Mouse (Mus musculus) thymus, adult 2 months (tissue): ENCODE data around the gene Il27ra. TPM values are rescaled to one million over a fixed set of nuclear protein-coding genes. Genes with fewer than 3 reads are reported as not detected.

ENCODE experiments used
- DNase-seq: peaks from one replicate; pipeline ENCODE4 v3.0.0; 2021
- H3K27ac ChIP-seq: fragments of 200-500 bp; 2 replicates; pipeline ENCODE4 v1.5.1; 2012; ENCODE audit warnings: low read length, control low read depth; ENCODE audit not compliant: control insufficient read depth, insufficient read depth
- H3K27me3 ChIP-seq: fragments of 200-500 bp; 2 replicates; pipeline ENCODE4 v1.6.1; 2012; ENCODE audit warnings: mild to moderate bottlenecking, low read length, moderate library complexity, mixed read lengths; ENCODE audit not compliant: control insufficient read depth, insufficient read depth
- H3K36me3 ChIP-seq: fragments of 200-500 bp; 2 replicates; pipeline ENCODE4 v1.6.1; 2012; ENCODE audit warnings: mild to moderate bottlenecking, low read length, moderate library complexity; ENCODE audit not compliant: control insufficient read depth, insufficient read depth
- H3K4me1 ChIP-seq: fragments of 200-500 bp; replicated peaks from 2 replicates; pipeline ENCODE4 v1.6.1; 2012; ENCODE audit warnings: low read length; ENCODE audit not compliant: control insufficient read depth, insufficient read depth
- H3K4me3 ChIP-seq: fragments of 200-500 bp; 2 replicates; pipeline ENCODE4 v1.5.1; 2012; ENCODE audit warnings: mild to moderate bottlenecking, low read length, control low read depth, moderate library complexity; ENCODE audit not compliant: control insufficient read depth, insufficient read depth
- CTCF ChIP-seq: fragments of 200-500 bp; IDR thresholded peaks from 2 replicates; pipeline ENCODE4 v1.5.1; 2012; ENCODE audit warnings: mild to moderate bottlenecking, control low read depth, low read length, moderate library complexity, borderline replicate concordance; ENCODE audit not compliant: control insufficient read depth, poor library complexity, insufficient read depth; ENCODE audit errors: extremely low read depth
- POLR2A ChIP-seq: fragments of 200-500 bp; IDR thresholded peaks from 2 replicates; pipeline ENCODE4 v1.6.1; 2012; ENCODE audit warnings: mild to moderate bottlenecking, low read length, control low read depth, moderate library complexity; ENCODE audit not compliant: control insufficient read depth, poor library complexity, insufficient read depth; ENCODE audit errors: extremely low read depth
- WGBS: fragments of 180-500 bp; shearing (Covaris S2); methylation state at CpG from one replicate; pipeline ENCODE4 v1.1.7; 2018; 5-methylcytosine and 5-hydroxymethylcytosine counted together
- polyA plus RNA-seq: library from polyadenylated mRNA; depleted of rRNA; stranded (reverse); fragments of >200 nt; gene quantifications from 2 replicates; pipeline ENCODE4 v1.2.3, GENCODE M21; 2012

Il27ra gene
- polyA plus RNA-seq, 1 experiment = 84.0 TPM

DNA sequence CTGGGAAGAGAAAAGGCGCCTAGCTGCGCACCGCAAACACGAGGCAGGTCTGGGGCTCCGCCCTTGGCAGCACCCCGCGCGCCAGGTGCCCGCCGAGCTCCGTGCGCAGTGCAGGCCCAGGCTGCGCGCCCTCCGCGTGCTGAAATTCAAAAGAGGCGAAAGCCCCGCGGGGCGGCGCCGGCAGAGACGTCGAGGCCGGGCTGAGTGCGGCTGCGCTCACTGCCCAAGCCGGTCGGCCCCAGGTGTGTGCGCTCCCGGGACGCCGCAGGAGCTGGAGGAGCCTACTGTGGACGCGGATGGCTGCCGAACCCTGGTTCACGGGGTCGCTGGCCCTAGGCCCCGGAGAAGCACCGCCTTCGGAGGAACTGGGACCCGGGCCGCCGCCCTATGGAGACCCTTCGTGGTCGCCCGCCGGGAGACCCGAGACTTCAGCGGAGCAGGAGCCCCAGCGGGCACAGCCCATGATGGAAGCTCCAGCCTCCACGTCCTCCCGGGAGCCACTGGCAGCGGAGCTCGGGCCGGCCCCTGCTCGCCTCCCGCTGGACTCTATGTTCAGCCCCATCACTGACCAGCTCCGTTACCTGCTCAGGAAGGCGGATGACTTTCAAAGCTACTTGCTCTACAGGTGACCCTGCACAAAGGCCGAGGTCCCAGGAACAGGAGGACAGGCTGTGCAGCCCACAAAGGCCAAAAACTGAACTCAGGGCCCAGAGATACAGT lies 40.9 kb downstream of the Il27ra start, which contains the start of gene 1700067K01Rik:
Gene 1700067K01Rik (plus strand): TSS at position 222 of the 720 bp plus-strand sequence.
- Histone ChIP-seq H3K36me3 (no peaks in the 10 kb centered on the region), H3K4me1 (peaks cover 41% of the 10 kb centered on the region), H3K27me3 (no peaks in the 10 kb centered on the region), H3K27ac (no peak within 1 kb of the TSS), H3K4me3 (no peak within 1 kb of the TSS)
- TF ChIP-seq POLR2A = no peak
- TF ChIP-seq CTCF = no peak
- 93% methylated on average over 61 of the region's 61 CpGs for WGBS
- DNase-seq = no peak

DNA sequence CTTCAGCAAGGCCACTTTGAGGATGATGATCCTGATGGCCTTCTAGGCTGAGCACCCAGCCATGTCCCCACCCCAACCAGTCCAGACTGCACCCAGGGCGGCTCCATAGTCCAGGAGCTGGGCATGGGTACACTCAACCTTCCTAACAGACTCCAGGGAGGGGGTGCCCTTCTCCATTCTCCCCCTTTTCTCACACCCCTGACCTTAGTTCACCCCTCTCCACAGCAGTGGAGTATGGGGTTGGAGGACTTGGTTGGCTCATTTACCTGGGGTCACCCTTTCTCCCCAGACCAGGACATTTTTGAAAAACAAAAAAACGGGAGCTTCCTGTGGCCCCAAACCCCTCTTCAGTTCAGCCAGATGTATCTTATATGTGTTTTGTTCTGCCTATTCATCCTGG lies 42.6 kb downstream of the Il27ra start:
- WGBS = 84% methylated on average over 2 of the region's 2 CpGs
- Histone ChIP-seq H3K27me3 (no peaks in the 10 kb centered on the region), H3K4me1 (peaks cover 39% of the 10 kb centered on the region), H3K27ac (no peak overlapping the region), H3K4me3 (no peak overlapping the region), H3K36me3 (no peaks in the 10 kb centered on the region)
- DNase-seq = no peak
- TF ChIP-seq CTCF = no peak
- no peak for TF ChIP-seq POLR2A

DNA sequence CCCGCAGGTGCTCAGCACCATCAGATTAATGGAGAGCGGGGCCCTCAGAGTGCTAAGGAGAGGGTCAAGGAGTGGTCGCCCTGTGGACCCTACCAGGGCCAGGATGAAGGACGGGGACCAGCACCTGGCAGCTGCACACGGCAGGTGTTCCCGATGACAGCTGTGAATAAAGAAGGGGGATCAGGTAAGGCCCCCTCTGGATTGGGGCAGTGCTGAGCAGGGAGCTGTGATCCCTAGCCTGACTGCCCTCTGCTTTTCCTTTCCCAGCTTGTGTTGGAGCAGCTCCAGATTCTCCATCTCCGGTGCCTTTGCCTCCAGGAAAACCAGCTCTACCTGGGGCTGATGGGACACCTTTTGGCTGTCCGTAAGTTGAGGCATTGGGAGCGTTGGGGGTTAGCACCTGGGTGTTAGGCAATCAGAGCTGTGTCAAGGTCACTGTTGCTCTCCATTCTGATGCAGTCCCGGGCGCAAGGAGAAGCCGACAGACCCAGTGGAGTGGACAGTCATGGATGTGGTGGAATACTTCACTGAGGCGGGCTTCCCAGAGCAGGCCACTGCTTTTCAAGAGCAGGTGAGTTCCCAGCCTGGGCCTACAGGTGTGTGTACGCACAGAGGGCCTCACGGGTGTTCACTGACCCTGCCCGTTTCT lies 43.2 kb downstream of the Il27ra start:
- TF ChIP-seq POLR2A (no peak), CTCF (no peak)
- H3K27me3 ChIP-seq = no peaks in the 10 kb centered on the region
- no peak overlapping the region for H3K27ac ChIP-seq
- H3K4me3 ChIP-seq = peak overlapping the region; percentile 97
- DNase-seq = no peak
- H3K36me3 ChIP-seq = no peaks in the 10 kb centered on the region
- 88% methylated on average over 16 of the region's 16 CpGs for WGBS
- peaks cover 37% of the 10 kb centered on the region for H3K4me1 ChIP-seq

DNA sequence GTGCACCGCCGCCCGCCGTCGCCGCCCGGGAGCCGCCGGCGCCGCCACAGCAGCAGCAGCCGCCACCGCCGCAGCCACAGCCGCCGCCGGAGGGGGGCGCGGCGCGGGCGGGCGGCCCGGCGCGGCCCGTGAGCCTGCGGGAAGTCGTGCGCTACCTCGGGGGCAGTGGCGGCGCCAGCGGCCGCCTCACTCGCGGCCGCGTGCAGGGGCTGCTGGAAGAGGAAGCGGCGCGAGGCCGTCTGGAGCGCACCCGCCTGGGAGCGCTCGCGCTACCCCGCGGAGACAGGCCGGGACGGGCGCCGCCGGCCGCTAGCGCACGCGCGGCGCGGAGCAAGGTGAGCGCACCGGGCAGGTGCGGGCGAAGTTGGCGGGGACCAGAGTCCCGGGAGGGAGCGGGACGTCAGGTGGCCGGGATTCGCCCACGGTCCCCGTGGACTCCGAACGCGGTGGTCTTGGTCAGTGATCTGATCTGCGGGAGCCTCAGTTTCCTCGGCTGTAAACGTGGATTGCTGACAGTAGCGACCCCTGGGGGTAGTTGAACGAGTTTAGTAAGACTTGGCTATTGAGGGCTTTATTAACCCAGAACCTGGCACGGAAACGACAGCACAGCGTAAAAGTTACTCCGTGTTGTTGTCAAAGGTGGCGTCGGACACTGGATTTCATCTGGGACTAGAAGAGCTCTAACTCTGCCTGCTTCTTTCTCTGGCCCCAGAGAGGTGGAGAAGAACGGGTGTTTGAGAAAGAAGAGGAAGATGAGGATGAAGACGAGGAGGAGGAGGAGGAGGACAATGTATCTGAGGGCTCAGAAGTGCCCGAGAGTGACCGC lies 43.9 kb downstream of the Il27ra start:
- H3K36me3 ChIP-seq = no peaks in the 10 kb centered on the region
- peak; percentile 80 for DNase-seq

GRCm38 (mm10) chr8:83997511-83998141 lies 44.8 kb downstream of the Il27ra start, which contains the start of gene Samd1:
Gene Samd1, plus strand, starts transcription at chr8:83997672.
- peaks cover 25% of the 10 kb centered on the region for H3K4me1 ChIP-seq
- H3K27ac ChIP-seq = no peak within 1 kb of the TSS; the same call in 1 of the 2 replicates
- peak within 1 kb of the TSS; percentile 97 for H3K4me3 ChIP-seq
- no peaks in the 10 kb centered on the region for H3K27me3 ChIP-seq
- WGBS = 13% methylated on average over 110 of the region's 112 CpGs
- no peaks in the 10 kb centered on the region for H3K36me3 ChIP-seq
- peak; percentile 59 for DNase-seq
- TF ChIP-seq CTCF (no peak), POLR2A (no peak)

More for the DNA sequence above, 43.9 kb downstream of the Il27ra start:
- Histone ChIP-seq H3K4me1 (peaks cover 32% of the 10 kb centered on the region), H3K27me3 (no peaks in the 10 kb centered on the region), H3K27ac (no peak overlapping the region), H3K4me3 (peak overlapping the region; percentile 97)
- TF ChIP-seq POLR2A (0 out of 2 replicates have a peak, but pooled peaks have one; percentile 38), CTCF (peak; percentile 82; the same call in 1 of the 2 replicates)
- WGBS = 18% methylated on average over 92 of the region's 92 CpGs
